Mouse (Mus musculus) spleen, postnatal 10 days (tissue): ENCODE measurements around the gene Slc9a3r1.

Experiments used
- DNase-seq, 2 experiments: peaks; one replicate each; pipeline ENCODE4 v3.0.0; 2021 to 2022; ENCODE audit warnings: low spot score in 2 of 2

Gene Slc9a3r1

DNA sequence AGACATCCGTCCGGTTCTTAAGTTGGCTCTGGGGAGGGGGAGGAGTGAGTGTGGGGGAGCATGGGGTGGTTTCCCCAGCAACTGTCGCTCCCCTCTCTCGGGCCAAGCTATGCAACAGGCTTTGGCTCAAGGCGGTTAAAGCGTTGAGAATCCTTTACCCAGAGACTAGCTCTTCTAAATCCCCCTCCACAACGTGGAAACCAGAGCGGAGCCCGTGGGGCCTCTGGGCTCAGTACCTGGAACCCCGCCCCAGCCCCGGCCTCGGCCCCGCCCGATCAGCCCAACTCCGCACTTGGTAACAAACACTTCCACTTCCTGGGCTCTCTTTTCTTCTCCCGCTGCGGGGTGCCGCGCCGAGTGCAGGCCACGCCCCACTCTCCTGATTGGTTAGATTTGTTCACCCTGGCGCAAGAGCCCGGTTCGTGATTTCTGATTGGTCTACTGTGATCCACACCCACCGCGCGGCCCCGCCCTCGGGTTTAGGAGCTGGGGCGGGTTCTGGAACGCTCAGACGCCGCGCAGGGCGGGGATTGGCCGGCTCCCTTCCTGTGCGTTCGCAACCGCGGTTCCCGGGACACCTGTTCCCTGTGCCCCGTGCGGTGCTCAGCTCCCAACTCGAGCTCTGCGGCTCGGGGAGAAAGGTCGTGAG lies at the start of gene Slc9a3r1:
Gene Slc9a3r1, plus strand, starts transcription at position 510 of the 649 bp plus-strand sequence.
- peak; percentile 96 to 99 for DNase-seq

DNA sequence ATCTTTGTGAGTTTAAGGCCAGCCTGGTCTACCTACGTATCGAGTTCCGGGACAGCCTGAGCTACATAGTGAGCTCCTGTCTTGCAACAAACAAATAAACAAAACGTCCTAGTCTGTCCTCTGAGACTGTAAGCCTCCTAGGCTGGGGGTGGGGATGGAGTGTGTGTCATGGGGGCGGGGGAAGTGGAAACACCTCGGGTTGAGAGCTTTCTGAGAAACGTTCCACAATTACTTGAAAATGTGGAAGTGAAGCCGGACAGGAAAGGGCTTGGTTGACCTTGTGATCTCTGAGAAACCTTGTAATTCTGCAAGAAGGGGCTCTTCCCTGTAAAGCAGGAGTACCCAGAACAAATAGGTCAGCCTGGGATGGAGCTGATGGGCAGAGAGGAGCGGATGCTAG lies 43.7 kb upstream of the Slc9a3r1 start:
- no peak for DNase-seq

DNA sequence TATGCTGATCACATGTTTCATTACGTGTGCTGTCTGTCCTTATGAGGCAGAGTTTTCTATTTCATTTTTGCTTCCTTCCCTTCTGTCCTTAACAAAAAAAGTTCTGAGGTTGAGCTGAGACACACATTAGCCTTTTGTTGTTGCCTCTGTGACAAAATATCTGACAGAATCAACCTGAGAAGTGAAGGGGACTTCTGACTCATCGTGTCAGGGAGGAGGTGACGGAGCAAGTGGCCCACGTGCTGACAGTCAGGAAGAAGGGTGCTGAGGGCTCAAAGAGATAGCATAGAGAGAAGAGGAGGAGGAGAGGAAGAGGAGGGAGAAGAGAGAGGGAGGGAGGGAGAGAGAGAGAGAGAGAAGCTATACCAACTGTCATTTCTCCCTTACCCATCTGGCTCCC lies 34.7 kb upstream of the Slc9a3r1 start:
- no peak for DNase-seq

DNA sequence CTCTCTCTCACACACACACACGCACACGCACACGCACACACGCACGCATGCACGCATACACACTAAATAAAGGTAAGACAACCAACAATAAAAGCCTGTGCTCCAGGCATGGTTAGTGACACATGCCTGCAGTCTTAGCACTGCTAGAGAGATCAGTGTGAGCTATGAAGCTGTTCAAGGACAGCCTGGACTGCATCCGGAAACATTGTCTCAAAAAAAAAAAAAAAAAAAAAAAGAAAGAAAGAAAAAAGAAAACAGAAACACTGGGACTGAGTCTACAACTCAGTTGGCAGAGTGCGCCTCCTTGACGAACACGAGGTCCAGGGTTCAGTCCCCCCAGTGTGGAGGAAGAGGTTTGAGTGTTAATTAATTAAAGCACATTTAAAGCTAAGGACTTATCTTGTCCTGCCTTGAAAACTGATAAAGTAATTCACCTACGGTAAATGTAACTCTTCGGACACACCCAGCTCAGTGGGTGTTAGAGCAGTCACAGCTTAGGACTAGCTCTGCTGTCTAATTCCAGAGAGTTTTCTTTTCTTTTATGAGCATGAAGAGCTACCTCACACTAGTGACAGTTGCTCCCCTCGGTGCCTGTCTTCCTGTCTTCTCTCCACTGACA lies 33.5 kb upstream of the Slc9a3r1 start:
- DNase-seq: no peak

DNA sequence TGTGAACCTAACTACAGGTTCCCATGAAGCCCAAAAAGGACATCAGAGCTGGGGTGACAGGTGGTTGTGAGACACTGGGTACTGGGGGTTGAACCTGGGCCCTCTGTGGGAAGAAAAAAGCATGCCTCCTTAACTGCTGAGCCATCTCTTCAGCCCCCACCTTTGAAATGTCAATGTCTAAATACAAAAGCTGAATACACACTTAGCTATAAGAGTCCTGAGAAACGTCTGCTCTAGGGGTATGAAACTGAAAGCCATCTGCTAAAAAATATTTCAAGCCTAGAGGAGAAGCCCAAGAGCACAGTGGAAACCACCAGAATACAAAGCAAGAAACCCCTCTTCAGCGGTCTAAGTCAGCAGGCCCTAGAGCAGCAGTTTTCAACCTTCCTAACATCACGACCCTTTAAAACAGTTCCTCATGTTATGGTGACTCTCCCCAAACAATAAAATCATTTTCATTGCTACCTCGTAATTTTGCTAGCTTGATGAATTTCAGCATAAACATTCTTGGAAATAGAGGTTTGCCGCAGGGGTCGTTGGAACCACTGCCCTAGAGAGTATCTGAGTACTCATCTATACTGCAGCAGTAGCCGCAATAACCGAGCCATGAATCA lies 31.3 kb upstream of the Slc9a3r1 start:
- DNase-seq: no peak

DNA sequence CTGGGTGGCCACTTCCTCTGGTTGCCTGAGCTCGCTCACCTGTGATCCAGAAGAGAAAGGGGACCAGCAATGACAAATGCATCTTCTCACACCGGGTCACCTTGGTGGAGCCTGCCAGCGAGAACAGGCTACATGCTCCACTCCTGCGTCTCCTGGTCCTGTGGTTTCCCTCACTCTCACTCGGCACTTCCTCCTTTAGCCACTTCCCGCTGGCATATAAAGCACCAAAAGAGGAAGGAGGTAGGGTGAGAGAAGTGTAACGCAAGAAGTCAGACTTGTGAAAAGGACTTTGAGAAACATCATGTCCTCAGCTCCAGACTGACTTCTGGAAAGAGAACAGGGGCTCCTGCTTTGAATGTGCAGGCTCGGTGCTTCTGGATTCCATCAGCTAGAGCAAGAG lies 29.3 kb upstream of the Slc9a3r1 start, which contains the start of gene Cd300lf:
Gene Cd300lf, minus strand, starts transcription at position 193 of the 400 bp plus-strand sequence.
- DNase-seq: peak in 1 of 2 experiments; percentile 38

DNA sequence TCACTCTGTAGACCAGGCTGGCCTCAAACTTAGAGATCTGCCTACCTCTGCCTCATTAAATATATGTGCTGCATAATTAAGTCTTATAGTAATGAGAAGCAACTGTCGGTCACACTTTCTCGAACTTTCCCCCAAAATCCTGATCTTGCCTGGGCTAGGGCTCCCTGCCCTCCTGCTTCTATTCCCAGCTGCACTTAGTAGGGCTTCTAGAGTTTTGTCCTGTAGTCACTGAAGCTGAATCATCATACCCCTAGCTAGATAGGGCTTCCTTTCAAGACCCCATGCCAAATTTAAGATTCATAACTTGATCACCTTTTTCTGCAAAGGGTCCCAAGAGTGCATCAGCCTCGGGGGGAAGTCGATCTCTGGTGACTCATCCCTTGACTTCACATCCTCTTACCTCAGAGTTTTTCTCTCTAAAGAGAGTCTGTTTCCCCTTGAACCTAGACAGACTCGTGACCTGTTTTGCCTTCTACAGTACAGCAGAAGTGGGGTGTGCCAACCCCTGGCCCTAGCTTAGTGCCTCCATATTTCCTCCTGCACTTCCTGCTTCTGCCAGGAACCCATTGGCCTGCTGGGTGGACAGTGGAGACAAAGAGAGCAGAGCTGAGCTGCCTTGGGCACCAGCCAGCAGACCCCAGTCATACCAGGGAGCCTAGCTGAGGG lies 24.4 kb upstream of the Slc9a3r1 start:
- peak in 1 of 2 experiments; percentile 22 for DNase-seq

DNA sequence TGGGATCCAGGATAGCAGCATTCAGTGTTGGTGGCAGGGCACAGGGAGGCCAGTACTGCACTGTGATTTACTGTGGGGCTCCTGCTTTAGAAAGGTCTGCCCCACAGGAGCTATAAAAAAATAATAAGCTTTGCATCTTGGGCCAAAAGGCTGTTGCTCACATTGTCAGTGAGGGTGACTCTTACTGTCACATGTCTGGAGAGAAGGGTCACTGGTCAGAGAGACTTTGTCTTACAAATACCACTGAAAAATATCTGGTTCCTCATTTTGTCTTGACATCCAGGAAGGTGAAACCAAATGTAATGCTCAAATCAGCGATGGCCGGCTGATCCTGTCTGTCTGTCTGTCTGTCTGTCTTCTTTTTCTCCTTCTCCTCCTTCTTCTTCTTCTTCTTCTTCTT lies 21.2 kb upstream of the Slc9a3r1 start:
- no peak for DNase-seq

DNA sequence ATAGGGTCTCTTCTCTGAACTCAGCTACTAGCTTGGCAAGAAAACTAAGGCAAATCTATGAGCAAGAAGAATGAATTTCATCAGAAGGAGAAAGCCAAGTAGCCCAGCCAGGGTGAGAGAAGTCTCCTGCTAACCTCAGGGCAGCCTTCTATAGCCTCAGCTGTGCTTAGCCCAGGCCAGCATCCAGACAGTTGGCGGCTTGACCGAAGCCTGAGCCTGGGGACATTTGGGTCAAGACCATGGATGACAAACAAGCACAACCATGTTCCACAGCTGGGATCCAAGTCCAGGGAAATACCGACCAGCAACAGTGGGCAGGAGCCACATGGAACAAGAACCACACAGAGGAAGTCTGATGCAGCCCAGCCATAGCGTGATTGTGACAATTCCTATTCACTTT lies 15.3 kb upstream of the Slc9a3r1 start:
- no peak for DNase-seq

DNA sequence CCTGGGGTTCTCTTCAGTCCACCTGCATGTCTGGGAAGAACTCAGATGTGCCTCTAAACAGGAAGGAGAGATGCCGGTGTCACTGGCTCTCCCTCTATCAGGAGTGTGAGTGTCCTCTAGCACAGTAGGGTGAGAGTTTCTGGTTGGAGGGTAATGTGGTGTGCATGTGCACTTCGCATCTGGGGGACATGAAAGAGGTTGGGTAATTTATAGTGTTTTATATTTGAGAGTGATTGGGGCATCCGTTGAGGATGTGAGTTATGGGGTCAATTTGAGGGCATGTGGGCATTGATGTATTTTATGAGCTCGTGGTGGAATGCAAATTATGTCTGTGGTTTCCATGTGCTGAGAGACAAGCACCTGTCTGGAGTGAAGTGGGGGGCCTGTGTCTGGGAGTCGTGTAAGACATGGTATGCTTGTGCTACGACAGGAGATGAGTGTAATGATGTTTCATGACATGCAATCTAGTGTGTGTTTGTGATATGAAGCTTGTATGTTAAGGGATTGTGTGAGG lies 12.3 kb upstream of the Slc9a3r1 start:
- DNase-seq: no peak

DNA sequence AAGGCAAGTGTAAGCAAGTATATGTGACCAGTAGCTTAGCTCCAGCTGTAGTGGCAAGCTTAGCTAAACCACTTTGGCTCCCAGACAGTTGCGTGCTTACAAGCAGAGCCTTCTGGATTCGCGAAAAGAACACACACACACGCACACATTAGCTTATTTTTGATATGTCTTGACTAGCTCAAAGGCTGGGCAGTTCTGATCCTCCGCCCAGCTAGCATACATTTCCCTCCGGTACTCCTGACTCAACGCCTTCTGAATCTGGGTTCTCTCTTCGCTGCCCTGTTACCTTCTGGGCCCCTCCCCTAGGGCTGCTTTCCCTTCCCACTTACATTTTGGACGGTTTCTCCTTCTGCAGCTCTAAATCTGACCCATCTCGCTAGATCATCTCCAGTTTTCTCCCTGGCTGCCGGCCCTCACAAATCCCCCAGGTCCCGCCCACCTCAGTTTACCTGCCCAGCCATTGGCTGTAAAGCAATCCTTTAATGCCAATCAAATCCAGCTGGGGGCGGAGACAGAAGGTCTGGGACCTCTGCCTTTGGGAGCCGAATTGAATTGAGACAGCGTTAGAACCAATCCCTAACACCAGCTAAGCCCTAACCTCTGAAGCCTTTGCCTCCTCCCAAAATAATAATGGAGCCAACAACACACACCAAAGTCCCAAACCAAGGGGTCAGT lies 11.2 kb upstream of the Slc9a3r1 start:
- no peak for DNase-seq

DNA sequence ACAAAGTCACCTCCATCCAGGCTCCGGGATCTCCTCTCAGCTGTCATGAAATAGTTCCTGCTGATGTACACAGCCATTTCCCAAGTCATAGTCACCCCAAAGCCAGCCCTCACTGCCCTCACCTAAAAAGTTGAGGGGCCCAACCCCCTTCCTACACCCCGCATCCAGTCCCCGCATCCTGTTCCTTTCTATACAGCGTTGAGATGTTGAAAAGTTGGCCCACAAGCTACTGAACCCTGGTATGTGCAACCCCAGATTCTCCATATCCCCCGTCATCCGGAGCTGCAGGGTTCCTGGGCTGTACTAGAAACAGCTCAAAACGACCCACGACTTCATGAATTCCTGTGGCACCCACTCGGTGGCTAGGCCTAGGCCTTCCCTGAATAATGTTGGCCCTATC lies 10.1 kb upstream of the Slc9a3r1 start:
- no peak for DNase-seq

DNA sequence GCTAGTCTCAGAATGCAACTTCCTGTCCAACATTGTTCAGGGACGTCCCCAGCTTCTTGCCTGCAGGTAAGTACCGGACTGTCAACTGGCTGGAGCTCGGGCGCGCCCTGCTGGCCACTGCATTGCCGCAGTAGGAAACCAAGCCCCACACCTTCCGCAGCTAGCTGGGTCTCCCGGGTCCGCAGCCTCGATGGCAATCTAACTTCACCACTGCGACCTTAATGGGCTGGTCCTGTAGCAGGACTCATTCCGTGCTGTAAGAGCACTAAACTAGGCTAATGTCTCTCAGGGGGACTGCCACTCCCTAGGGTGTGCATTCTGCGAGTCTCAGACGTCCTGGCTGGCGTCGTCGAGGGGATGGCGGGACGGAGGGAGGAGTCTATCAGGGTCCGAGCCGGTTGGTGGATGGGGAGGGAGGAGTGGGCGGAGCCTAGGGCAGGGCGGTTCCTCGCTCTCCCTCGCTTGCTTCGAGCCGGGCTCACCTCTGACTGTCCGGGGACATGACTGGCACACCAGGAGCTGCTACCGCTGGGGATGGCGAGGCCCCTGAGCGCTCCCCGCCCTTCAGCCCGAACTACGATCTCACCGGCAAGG lies 9.3 kb upstream of the Slc9a3r1 start:
- DNase-seq: peak; percentile 67 to 89

DNA sequence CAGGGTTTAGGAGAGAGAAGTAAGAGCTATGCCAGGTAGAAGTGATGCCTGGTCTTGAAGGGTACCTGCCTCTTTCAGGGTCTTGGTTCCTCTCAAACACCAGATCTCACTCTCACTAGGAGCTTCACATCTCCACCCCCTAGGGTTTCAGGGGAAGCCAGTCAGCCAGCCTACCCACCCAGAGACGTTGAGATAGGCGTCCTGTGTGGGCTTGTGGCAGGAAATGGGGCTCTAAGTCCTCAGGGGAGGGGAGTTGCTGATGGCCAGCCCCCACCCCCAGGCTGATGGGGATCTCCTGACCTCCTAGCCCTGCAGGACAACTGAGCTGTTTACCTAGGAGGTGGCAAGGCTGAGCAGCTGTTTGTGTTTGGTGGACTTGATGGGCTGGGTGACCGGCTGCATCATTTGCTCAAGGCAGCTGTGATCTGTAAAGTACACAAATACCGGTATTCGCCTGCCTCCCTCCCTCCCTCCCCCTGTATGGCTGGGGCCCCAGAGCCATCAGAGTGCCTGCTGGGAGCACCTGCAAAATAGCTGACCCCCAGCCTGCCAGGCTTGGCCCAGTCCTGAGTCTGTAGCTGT lies 8.0 kb upstream of the Slc9a3r1 start:
- DNase-seq: peak in 1 of 2 experiments; percentile 27

DNA sequence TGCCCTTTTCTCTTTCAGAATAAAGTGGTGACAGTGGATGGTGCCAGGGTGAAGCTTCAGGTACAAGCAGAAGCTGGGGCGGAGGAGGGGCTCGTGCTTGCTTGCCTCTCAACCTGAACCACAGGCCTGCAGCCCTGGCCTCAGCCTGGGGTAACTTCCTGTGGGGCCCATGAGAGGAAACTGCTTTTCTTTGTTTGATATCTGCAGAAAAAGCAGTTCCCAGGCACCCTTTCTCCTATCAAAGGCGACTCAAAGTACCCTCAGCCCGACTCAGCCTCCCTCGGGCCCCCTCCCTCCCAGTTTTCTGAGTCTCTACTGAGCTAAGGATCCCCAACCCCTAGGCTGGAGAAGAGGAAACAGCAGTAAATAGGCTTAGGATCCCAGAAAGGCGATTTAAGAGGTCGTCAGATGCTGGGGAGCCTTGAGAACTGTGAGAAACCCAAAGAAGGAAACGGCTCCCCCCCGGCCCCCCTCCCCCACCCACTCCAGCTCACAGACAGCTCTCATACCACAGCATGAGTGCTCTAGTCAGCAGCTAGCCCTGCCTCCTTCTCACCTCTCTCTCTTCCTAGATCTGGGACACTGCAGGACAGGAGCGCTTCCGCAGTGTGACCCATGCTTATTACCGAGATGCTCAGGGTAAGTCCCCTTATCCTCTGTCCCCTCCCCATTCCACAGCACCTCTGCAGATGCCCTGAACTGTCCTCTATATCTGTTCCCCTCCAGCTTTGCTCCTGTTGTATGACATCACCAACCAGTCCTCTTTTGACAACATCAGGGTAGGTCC lies 5.0 kb upstream of the Slc9a3r1 start:
- DNase-seq: peak; percentile 35 to 70

DNA sequence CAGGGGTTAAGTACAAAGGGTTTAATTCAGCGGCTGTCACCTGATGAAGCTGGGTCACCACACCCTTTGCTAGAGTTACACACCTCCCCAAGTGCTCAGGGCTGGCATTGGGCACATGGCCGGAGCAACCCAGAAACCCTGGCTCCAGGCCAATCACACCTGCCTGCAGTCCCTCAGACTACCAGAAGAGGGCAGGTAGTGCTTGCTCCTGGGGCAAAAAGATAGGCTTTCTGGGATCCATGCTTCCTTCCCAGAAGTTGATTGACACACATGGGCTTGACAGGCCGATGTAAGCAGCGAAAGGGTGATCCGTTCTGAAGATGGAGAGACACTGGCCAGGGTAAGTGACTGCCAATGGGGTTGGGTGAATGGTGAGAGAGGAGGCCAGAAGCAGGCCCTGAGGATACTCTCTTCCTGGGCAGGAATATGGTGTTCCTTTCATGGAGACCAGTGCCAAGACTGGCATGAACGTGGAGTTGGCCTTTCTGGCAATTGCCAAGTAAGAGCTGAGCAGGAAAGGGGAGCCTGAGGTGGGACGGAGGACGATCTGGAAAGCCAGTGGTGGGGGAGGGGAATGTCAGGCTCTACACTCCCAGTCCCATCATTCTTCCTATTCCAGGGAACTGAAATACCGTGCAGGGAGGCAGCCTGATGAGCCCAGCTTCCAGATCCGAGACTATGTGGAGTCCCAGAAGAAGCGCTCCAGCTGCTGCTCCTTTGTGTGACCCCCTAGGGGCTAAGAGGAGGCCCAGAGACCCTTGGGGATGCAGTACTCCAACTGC lies 2.9 kb upstream of the Slc9a3r1 start:
- peak; percentile 81 to 83 for DNase-seq

DNA sequence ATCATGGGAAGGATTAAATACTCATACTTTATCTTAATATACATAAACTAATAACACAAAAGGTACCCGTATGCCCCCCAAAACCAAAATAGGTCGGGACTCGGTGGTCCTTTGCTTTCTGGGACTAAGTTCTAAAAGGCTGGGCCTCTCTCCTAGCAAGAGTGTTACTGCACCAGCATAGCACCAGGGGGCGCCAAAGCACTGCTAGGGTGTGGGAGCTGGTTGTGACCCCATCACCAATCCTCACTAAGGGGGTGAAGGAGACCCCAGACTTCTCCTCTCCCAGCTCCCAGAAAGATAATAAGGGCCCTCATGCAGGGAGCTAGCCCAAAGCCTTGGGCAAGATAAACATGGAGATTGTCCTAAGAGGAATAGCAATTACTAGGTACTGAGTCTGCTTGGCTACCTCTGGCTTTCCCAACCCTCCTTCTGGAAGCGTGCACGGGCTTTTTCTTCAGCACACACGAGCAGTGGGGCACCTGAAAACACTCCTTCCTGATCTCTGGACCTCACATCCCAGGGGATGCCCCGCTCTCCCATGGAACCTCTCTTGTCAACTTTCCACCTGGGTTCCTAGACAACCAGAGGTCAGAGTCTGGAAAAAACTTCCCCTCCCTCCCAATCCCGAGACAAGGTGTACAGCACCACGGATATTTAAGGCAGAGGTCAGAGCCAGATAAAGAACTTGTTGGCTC lies 2.1 kb upstream of the Slc9a3r1 start:
- DNase-seq: peak; percentile 78 to 90

DNA sequence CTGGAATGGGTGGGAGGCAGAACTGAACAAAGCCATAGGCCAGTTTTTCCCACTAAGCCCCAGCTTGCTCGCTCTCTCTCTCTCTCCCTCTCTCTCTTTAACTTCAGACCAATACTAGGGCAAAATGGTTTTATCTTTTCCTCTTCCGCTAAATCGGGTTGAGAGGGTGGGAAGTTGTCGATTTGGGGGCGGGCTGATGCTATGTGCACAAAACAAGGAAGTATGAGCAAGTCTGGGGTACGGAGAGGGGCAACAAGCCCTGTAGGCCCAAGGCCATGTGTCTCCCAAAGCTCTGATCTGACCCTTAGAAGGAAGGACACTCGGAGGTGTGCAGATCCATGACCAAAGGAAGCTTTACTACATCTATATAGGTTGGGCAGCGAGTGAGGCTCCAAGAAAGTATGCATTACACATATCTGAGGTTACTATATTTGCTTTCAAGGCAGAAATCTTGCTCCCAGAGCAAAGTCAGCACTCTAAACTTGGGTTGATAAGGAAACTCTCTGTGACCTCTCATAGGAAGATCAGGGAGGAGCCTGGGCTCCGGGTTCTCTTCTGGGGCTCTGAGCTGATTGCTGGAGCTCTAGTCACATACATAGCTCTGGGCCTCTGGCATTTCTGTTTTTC lies 1.4 kb upstream of the Slc9a3r1 start:
- peak in 1 of 2 experiments; percentile 45 for DNase-seq
